Mouse (Mus musculus) kidney, embryonic 14.5 days (tissue): ENCODE results near the gene Grrp1. TPM values are rescaled to one million over a fixed set of nuclear protein-coding genes. Genes with fewer than 3 reads are reported as not detected.
A peak's percentile ranks its signal among the peaks of the same experiment; 100 is the strongest.
"Not testable (repeated sequence)": the region's sequence is repeated elsewhere in the genome, so short reads cannot be mapped to it uniquely, and the experiment has no call there.

Experiments used
- ATAC-seq: fragments of 200-750 bp; cut with Nextera tagmentation; 2 replicates; pipeline ENCODE4 v1.8.0; 2017; ENCODE audit warnings: moderate number of reproducible peaks, mild to moderate bottlenecking, moderate TSS enrichment, moderate library complexity; ENCODE audit not compliant: low FRiP score, low TSS enrichment
- H3K27ac ChIP-seq: fragments of 300-500 bp; sonication (generic); 2 replicates; pipeline ENCODE4 v1.5.1; 2014; ENCODE audit warnings: low read depth, mild to moderate bottlenecking, low read length, moderate library complexity, mixed read lengths
- H3K27me3 ChIP-seq: fragments of 300-500 bp; sonication (generic); 2 replicates; pipeline ENCODE4 v1.6.1; 2014; ENCODE audit warnings: mild to moderate bottlenecking, low read length; ENCODE audit not compliant: control insufficient read depth, insufficient read depth
- H3K36me3 ChIP-seq: fragments of 300-500 bp; sonication (generic); 2 replicates; pipeline ENCODE4 v1.6.1; 2014; ENCODE audit warnings: low read length, mixed read lengths; ENCODE audit not compliant: control insufficient read depth, insufficient read depth
- H3K4me1 ChIP-seq: fragments of 300-500 bp; sonication (generic); 2 replicates; pipeline ENCODE4 v1.6.1; 2014; ENCODE audit warnings: low read length, mixed read lengths; ENCODE audit not compliant: control insufficient read depth, insufficient read depth
- H3K4me2 ChIP-seq: fragments of 300-500 bp; sonication (generic); replicated peaks from 2 replicates; pipeline ENCODE4 v1.6.1; 2014; ENCODE audit warnings: low read depth, mild to moderate bottlenecking, low read length
- H3K4me3 ChIP-seq: fragments of 300-500 bp; sonication (generic); 2 replicates; pipeline ENCODE4 v1.5.1; 2014; ENCODE audit warnings: mild to moderate bottlenecking, low read length
- H3K9ac ChIP-seq: fragments of 300-500 bp; sonication (generic); 2 replicates; pipeline ENCODE4 v1.6.1; 2014; ENCODE audit warnings: low read depth, mild to moderate bottlenecking, low read length, moderate library complexity
- H3K9me3 ChIP-seq: fragments of 300-500 bp; sonication (generic); 2 replicates; pipeline ENCODE4 v1.6.1; 2016; ENCODE audit warnings: low read length; ENCODE audit not compliant: control insufficient read depth
- WGBS: fragments of 180-500 bp; shearing (Covaris S2); extraction: QIAGEN DNeasy Blood & Tissue Kit; methylation state at CpG from one replicate; pipeline ENCODE4 v1.1.7; 2014; 5-methylcytosine and 5-hydroxymethylcytosine counted together
- polyA plus RNA-seq: library from polyadenylated mRNA; unstranded; fragments of >200 nt; fragmentation: Nextera tagmentation; extraction: Ambion mirVana; gene quantifications from 2 replicates; pipeline ENCODE4 v1.2.1, GENCODE M21; 2014

Grrp1 gene
- polyA plus RNA-seq, result 9.2 and 12.8 TPM in 2 replicates

DNA sequence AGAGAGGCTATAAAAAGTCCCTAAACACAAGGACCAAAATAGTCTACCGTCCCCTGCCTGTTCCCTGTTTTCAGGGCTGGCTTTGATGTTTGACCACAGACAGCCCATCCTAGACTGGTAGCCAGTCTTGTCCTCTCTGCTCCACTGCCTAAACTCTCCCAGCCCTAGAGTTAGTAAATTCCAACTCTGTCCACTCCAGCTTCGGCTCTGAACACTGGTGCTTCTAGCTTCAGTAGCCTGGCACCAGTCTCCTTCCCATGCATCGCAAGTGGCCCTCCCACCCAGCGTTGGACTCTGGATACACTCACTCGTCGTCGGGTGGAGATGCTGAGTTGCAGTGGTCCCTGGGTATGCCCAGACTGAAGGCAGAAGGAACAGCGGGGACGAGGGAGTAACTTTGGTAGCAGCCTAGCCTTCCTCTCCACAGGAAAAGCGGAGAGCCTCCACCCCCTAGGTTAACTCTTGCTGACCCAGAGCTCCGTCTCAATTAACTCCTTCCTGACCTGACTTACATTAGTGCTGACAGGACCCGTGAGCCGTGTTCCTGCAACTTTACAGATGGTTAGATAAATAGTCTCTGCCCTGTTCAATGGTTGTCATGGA lies at the start of gene Grrp1:
Gene Grrp1 (minus strand): TSS at position 385 of the 603 bp plus-strand sequence.
- H3K27ac ChIP-seq, result peak within 1 kb of the TSS; percentile 63; the same call in 1 of the 2 replicates
- H3K9me3 ChIP-seq, result no peaks in the 10 kb centered on the region
- H3K4me3 ChIP-seq, result peak within 1 kb of the TSS; percentile 46
- peaks cover 41% of the 10 kb centered on the region for H3K27me3 ChIP-seq
- H3K36me3 ChIP-seq, result no peaks in the 10 kb centered on the region
- peak within 1 kb of the TSS; percentile 79 for H3K4me2 ChIP-seq
- no peak for ATAC-seq
- WGBS, result under 1% methylated on average over 13 of the region's 13 CpGs
- peaks cover 54% of the 10 kb centered on the region for H3K4me1 ChIP-seq
- H3K9ac ChIP-seq, result peak within 1 kb of the TSS; percentile 53; the same call in 1 of the 2 replicates

DNA sequence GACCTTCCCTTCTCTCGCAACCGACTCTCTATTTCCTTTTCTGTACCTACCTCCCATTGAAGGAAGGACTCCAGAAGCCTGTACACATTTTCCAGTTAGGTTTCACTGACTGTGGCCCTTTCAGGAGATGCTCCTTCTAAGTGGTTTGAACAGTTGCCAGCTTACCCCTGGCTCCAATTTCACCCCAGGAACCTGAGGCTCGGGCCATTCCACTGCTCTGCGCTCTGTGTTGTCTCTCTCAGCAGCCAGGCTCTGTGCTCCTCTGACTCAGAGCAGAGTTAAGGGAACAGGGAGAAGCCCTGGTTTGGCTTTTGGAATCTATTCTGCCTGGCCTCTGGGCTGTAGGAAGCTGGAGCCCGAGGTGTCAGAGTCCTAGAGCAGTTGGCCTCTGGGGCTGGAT lies 48.2 kb upstream of the Grrp1 start:
- WGBS, result 83% methylated on average over 5 of the region's 5 CpGs
- H3K27me3 ChIP-seq, result no peaks in the 10 kb centered on the region
- H3K9me3 ChIP-seq, result no peaks in the 10 kb centered on the region; the same call in 1 of the 2 replicates
- no peak overlapping the region for H3K27ac ChIP-seq
- H3K36me3 ChIP-seq, result no peaks in the 10 kb centered on the region
- H3K4me3 ChIP-seq, result no peak overlapping the region
- peaks cover 3% of the 10 kb centered on the region for H3K4me1 ChIP-seq
- no peak for ATAC-seq
- H3K9ac ChIP-seq, result no peak overlapping the region
- H3K4me2 ChIP-seq, result no peak overlapping the region

- no peak overlapping the region for H3K4me3 ChIP-seq
- H3K36me3 ChIP-seq, result no peaks in the 10 kb centered on the region
- ATAC-seq, result no peak
- 70% methylated on average over 9 of the region's 9 CpGs for WGBS
- H3K4me2 ChIP-seq, result no peak overlapping the region
- no peaks in the 10 kb centered on the region for H3K27me3 ChIP-seq
- H3K9ac ChIP-seq, result no peak overlapping the region
- H3K4me1 ChIP-seq, result no peaks in the 10 kb centered on the region
- H3K9me3 ChIP-seq, result peaks cover 3% of the 10 kb centered on the region; the same call in 1 of the 2 replicates
- H3K27ac ChIP-seq, result no peak overlapping the region
These were observed 46.4 kb upstream of the Grrp1 start for GRCm38 (mm10) chr4:134300316-134300715.

- no peaks in the 10 kb centered on the region for H3K36me3 ChIP-seq
- H3K4me2 ChIP-seq, result no peak overlapping the region
- no peak for ATAC-seq
- no peaks in the 10 kb centered on the region for H3K27me3 ChIP-seq
- H3K4me1 ChIP-seq, result no peaks in the 10 kb centered on the region
- H3K9me3 ChIP-seq, result peaks cover 3% of the 10 kb centered on the region; the same call in 1 of the 2 replicates
- H3K4me3 ChIP-seq, result no peak overlapping the region
- 59% methylated on average over 4 of the region's 4 CpGs for WGBS
- no peak overlapping the region for H3K27ac ChIP-seq
- no peak overlapping the region for H3K9ac ChIP-seq
These were observed 45.5 kb upstream of the Grrp1 start for GRCm38 (mm10) chr4:134299498-134299810.

DNA sequence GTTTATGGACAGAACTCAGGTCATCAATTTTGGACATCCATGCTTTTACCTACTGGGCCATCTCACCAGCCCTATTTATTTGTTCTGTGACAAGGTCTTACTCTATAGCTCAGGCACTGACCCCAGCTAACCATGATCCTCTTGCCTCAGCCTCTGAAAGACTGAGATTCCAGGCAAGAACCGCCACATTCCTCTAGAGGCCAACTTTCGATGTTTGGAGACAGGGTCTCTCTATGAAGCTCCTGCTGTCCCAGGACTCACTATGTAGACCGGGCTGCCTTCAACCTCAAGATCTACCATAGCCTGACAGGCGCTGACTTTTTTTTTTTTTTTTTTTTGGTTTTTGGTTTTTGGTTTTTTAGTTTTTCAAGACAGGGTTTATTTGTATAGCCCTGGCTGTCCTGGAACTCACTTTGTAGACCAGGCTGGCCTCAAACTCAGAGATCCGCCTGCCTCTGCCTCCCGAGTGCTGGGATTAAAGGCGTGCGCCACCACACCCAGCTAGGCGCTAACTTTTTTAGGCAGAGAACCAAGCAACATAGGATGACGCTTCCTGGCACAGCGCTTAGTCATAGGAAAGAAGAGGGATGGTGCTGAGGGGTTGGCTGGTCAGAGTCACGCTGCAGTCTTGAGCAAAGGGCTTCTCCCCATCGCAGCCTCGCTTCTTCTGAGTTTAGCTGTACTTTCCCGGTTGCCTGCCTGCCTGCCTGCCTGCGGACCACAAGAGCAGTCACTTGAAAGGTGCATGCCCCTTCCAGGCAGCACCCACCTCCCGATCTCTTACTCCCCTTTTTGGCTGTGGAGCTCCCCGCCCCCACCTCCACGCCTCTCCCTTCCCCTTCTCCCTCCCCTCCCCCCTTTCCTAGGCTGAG lies 45.0 kb upstream of the Grrp1 start:
- Histone ChIP-seq H3K27ac (no peak overlapping the region), H3K27me3 (peaks cover 3% of the 10 kb centered on the region; the same call in 1 of the 2 replicates), H3K9ac (no peak overlapping the region), H3K9me3 (peaks cover 3% of the 10 kb centered on the region; the same call in 1 of the 2 replicates), H3K4me1 (no peaks in the 10 kb centered on the region), H3K4me2 (no peak overlapping the region), H3K4me3 (no peak overlapping the region), H3K36me3 (no peaks in the 10 kb centered on the region)
- WGBS, result 78% methylated on average over 19 of the region's 19 CpGs
- no peak for ATAC-seq

GRCm38 (mm10) chr4:134297369-134297768 lies 43.5 kb upstream of the Grrp1 start:
- WGBS, result 86% methylated on average over 8 of the region's 8 CpGs
- H3K27ac ChIP-seq, result no peak overlapping the region
- no peak overlapping the region for H3K4me3 ChIP-seq
- ATAC-seq, result no peak
- peaks cover 12% of the 10 kb centered on the region for H3K27me3 ChIP-seq
- no peaks in the 10 kb centered on the region for H3K36me3 ChIP-seq
- no peak overlapping the region for H3K4me2 ChIP-seq
- H3K9me3 ChIP-seq, result 0 out of 2 replicates have a peak, but pooled peaks cover 3% of the 10 kb centered on the region
- no peaks in the 10 kb centered on the region for H3K4me1 ChIP-seq
- H3K9ac ChIP-seq, result no peak overlapping the region

DNA sequence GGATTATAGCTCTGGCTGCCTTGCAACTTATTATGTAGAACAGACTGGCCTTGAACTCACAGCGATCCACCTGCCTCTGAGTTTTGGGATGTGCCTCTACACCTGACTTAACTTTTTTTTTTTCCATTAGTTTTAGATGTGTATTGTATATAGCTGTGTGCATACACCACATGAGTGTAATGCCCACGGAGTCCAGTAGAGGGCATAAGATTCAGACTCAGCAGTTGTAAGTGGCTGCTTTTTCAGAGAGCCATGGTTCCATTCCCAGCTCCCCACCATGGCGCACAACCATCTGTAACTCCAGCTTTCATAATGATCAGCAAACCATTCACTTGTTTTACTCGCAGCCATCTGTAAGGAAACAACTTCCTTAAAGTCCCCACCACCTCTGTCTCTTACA lies 42.6 kb upstream of the Grrp1 start:
- Histone ChIP-seq H3K4me1 (no peaks in the 10 kb centered on the region), H3K4me2 (no peak overlapping the region), H3K9ac (no peak overlapping the region), H3K36me3 (no peaks in the 10 kb centered on the region), H3K4me3 (no peak overlapping the region), H3K27me3 (peaks cover 12% of the 10 kb centered on the region), H3K27ac (no peak overlapping the region), H3K9me3 (0 out of 2 replicates have a peak, but pooled peaks cover 3% of the 10 kb centered on the region)
- ATAC-seq, result no peak
- 91% methylated on average over 4 of the region's 4 CpGs for WGBS

DNA sequence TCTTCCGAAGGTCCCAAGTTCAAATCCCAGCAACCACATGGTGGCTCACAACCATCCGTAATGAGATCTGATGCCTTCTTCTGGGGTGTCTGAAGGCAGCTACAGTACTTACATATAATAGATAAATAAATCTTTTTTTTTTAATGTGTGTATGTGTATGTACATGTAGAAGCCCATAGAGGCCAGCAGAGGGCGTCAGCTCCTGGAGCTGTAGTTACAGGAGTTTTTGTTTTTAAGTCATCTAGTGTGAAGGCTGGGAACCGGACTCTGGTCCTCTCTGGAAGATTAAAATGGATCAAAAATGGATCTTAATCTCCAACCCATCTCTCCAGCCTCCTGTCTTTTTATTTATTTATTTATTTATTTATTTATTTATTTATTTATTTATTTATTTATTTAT lies 42.2 kb upstream of the Grrp1 start:
- H3K36me3 ChIP-seq, H3K9me3 ChIP-seq, H3K9ac ChIP-seq, H3K27ac ChIP-seq, ATAC-seq, H3K4me3 ChIP-seq, H3K4me1 ChIP-seq, H3K4me2 ChIP-seq: not testable (repeated sequence)
- 81% methylated on average over 4 of the region's 4 CpGs for WGBS
- H3K27me3 ChIP-seq, result peaks cover 12% of the 10 kb centered on the region

- 59% methylated on average over 9 of the region's 9 CpGs for WGBS
- Histone ChIP-seq H3K27ac (no peak overlapping the region), H3K27me3 (peaks cover 12% of the 10 kb centered on the region), H3K36me3 (no peaks in the 10 kb centered on the region), H3K4me2 (no peak overlapping the region), H3K4me3 (no peak overlapping the region), H3K4me1 (peaks cover 4% of the 10 kb centered on the region), H3K9me3 (0 out of 2 replicates have a peak, but pooled peaks cover 3% of the 10 kb centered on the region), H3K9ac (no peak overlapping the region)
- no peak for ATAC-seq
These were observed 39.8 kb upstream of the Grrp1 start for GRCm38 (mm10) chr4:134293692-134294163.
